Mouse (Mus musculus): ENCODE measurements around the gene Slc29a1.

DNA sequence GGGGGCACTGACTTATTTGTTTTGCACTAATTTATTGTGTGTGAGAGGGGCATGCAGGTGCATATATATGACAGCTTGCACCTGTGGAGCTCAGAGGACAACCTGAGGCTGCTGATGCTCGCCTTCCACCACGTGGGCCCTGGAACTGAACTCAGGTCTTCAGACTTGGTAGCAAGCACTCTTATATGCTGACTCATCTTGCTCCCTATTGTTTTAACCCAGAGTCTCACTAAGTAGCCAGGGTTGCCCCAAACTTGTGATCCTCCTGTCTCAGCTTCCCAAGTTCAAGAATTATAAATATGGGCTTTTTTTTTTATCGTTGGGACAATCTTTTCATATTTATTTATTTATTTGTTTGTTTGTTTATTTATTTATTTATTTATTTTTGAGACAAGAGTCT is 31.6 kb upstream of the Slc29a1 start:
- TF ChIP-seq POLR2A (IDR thresholded peaks at IDR 0.05; ENCODE audit: control insufficient read depth, low read depth, low read length) (no peak), CTCF (IDR thresholded peaks at IDR 0.05; ENCODE audit: control insufficient read depth, insufficient read depth, insufficient replicate concordance, low read depth, low read length) (no peak)

Measured in testis, adult 2 months (tissue).